Mouse (Mus musculus) lung, postnatal 0 days (tissue): ENCODE data around the gene Ccdc106.

ENCODE experiments used
- CTCF ChIP-seq: IDR thresholded peaks from 2 replicates; pipeline ENCODE4 v1.5.1; 2016; ENCODE audit warnings: antibody characterized with exemption, mild to moderate bottlenecking
- EP300 ChIP-seq: IDR thresholded peaks from 2 replicates; pipeline ENCODE4 v1.6.1; 2016; ENCODE audit warnings: antibody characterized with exemption, mild to moderate bottlenecking, control low read depth

DNA sequence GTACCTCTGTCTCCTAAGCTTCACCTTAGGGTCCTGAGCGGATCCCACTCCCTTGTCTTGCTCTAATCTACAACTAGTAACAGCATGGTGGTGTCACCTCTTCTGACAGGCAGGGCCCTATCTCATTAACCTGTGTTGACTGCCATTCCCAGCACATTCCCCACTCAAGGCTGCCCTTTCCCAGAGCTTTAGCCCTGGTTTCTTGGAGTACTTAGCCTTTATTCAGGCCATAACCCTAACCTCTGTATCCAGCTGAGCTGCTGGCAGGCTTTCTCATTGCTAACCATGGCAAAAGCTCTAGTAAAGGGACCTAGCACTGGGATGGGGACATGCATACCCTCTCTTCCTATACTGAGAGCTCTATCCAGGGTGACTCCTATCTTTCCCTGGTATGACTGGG, 38.3 kb downstream of the Ccdc106 start:
- TF ChIP-seq EP300 (no peak), CTCF (no peak)
